Mouse (Mus musculus) Muller cell, postnatal 12 days (primary cell): ENCODE data around the gene Parn.

Experiments
- DNase-seq: peaks from one replicate; pipeline ENCODE4 v3.0.0-alpha.2; 2015; ENCODE audit errors: inconsistent ontology term

The Parn gene

GRCm38 (mm10) chr16:13556954-13557470, 111.0 kb downstream of the Parn start:
- DNase-seq: no peak

- no peak for DNase-seq
These were observed 111.5 kb downstream of the Parn start for GRCm38 (mm10) chr16:13556446-13556845.

DNA sequence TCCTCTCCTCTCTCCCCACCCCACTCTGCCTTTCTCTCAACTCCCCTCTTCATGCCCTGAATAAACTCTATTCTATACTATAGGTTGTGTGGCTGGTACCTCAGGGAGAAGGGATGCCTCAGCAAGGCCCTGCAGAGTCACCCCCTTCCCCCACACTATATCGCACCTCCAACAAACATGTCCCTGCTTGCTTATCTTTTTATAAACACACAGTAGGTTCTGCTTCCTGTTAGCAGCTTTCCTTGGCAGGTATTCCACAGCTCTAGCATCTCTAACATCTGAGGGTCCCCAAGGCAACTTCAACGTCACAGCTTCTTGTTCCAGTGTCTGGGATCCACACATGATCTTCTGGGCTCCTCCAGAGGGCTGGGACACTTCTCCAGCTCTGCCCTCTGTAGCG, 117.3 kb downstream of the Parn start:
- DNase-seq: no peak

DNA sequence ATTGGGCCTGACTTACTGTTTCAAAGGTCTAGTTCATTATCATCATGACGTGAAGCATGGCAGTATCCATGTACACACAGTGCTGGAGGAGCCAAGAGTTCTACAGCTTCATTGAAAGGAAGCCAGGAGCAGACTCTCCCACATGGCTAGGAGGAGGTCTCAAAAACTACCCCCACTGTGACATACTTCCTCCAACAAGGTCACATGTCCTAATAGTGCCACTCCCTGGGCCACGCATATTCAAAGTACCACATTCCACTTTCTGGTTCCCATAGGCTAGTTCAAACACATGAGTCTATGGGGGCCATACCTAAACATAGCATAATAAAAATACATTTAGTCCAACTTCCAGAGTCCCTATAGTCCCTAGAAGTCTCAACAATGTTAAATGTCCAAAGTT, 118.0 kb downstream of the Parn start:
- DNase-seq: no peak

DNA sequence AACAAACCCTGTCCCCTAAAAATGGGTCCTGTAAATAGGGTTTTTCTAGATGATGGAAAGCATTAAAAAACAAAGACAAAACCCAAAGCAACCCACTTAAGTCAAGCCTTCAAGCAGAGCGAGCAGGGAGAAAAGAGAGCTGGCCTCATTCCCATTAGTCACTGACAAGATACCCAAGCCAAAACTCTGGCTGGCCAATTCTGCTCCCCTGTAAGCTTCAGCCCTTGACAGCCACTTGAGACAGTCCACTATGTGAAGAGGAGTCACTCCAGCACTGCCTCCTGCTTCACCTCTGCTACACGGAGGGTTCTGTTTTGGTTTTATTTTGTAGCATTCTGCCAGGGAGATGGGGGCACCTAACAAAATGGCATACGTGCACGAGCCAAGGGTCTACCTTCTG, 126.2 kb downstream of the Parn start:
- peak; percentile 17 for DNase-seq

DNA sequence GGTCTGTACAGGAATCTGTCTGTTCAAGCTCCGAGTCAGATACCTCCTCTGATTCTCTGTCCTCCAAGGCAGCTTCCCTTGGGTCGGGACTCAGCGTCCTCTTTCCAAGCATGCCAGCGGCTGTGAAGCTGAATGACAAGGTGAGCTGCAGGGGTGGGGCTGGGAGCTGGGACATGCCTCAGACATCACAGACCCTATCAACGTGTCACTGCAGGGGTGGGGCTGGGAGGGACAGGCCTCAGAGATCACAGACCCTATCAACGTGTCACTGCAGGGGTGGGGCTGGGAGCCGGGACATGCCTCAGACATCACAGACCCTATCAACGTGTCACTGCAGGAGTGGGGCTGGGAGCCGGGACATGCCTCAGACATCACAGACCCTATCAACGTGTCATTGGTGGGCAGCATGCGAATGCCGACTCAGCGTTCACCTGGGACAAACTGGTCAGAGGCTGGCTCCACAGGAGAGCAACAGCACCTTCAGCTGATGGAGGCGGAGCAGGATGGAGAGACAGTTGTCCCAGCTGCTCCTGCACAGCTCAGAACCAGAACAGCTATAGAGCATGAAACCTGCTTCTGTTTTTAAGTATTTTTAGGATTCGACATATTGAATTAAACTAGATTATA, 126.7 kb downstream of the Parn start:
- DNase-seq: no peak

DNA sequence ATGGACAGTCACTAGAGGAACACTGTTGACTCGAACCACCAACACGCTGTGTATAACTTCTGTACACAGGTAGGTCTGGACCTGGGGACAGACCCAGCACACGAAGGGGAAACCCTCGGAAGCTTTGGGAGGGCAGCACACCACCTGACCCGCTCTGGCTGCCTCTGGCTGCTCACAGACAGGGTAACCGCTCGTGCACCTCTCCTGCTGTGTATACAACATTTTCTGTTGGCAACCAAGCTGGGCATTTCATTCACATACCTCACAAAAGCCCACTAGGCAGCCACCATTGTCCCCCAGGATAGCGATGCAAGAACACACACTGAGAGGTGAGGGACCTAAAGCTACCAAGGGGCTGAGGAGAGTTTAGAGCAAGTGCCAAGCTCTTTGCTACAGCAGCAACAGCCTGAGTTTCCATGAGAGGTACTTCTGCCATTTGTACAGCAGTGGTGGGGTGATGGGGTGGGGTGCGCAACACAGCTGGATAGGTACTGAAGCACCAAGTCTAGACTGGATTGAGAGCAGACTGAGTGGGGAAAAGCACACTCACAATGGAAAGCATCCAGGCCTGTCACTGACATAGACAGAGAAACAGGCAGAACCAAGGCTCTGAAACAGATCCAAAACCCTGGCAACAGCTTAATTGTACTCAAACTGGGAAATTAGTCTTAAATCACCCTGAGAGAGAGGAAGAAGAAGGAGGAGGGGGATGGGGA, 128.9 kb downstream of the Parn start:
- peak; percentile 5 for DNase-seq

GRCm38 (mm10) chr16:13538213-13538932, 129.6 kb downstream of the Parn start:
- peak; percentile 9 for DNase-seq

GRCm38 (mm10) chr16:13536404-13536803, 131.6 kb downstream of the Parn start:
- no peak for DNase-seq

GRCm38 (mm10) chr16:13535856-13536255, 132.1 kb downstream of the Parn start:
- no peak for DNase-seq

GRCm38 (mm10) chr16:13532840-13533239, 135.1 kb downstream of the Parn start:
- no peak for DNase-seq

DNA sequence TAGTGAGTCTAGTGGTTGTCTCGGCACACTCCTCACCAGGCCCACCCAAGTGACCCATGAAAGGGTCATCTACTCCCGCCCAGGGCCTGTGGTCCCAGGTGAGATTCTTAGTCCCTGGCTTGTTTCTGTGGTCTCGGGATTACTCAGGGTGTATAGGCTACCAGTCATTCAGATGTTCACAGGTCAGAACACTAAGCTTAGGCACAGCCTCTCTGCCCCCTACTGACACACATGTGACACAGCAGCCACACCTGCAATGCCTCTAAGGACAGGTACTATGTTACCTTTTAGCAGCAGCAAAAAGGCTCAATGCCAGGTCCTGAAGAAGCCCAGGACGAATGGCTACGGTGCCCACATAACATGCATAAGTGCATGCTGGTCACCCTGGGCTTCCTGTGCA, 136.7 kb downstream of the Parn start:
- no peak for DNase-seq

- DNase-seq: no peak
These were observed 146.6 kb downstream of the Parn start for GRCm38 (mm10) chr16:13521359-13521758.

DNA sequence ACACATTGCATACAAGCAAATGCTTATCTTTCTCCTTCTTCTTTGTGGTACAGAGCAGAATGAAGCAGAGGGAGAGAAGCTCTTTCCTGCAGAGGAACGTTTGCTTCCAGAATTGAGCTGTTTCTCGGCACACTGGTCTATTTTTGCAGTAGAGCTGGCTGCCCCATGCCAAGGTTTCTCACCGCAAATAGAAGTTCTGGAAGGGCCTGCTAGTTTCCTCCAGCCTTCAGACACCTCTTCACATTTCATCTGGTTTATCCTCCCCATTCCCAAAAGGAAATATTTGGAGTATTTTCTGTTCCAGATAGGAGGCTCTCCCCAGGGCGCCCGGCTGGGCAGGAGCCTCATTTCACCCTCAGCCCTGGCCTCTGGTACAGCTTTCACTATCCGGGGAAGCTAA, 147.7 kb downstream of the Parn start:
- DNase-seq: no peak

DNA sequence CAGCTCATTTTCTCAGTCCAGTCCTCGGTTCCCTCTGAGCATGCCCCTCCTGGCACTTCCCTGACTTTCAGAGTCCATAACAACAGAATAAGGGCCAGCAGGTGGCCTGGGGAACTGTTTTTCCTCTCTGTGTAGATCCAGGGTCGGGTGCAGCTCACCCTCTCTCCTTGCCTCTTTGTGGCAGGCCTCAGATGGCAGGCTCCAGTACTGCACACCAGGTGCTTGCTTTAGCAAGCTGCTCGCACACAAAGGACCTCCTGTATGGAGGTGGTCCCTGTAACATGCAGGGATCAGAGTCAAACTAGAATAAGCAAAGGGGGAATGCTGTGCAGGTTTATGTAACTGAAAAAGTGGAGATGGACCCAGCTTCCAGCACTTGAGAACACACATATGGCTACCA, 151.8 kb downstream of the Parn start:
- no peak for DNase-seq

- no peak for DNase-seq
These were observed 152.4 kb downstream of the Parn start for GRCm38 (mm10) chr16:13515524-13515923.

GRCm38 (mm10) chr16:13505055-13505454, 162.9 kb downstream of the Parn start:
- DNase-seq: peak; percentile 48

DNA sequence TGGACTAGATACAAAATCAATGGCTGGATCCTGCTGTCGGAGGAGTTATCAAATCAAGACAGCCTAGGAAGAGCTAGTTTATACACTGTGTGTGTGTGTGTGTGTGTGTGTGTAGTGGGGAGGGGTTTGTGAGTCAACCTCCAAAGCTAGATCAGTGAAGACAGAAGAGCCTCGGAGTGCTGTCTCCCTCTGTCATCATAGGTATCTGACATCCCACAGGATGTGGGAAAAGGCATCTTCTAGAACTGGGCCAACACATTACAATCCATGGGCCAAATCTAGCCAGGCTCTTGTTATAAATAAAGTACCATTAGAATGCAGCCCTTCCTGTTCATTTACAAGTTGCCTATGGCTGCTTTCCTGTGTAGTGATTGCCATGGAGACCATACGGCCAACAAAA, 163.5 kb downstream of the Parn start:
- no peak for DNase-seq

GRCm38 (mm10) chr16:13498923-13499322, 169.0 kb downstream of the Parn start:
- DNase-seq: no peak

DNA sequence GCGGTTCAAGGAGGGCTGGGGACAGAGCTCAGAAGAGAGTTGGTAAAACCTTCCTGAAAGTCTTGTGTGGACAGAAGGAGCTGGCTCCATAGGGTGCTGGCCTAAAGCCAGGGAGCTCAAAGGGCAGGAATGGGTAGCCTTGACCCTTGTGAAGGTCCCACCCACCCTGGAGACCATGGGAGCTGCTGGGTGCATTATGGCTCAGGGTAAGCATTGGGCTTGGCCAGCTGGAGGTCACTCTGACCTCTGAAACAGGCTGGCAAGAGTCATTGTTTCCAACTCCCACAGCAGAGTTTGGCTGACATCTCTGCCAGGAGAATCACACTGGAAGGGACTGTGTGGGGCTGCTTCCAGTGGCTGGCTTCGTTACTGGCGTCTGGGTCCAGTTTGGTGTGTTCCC, 174.0 kb downstream of the Parn start:
- DNase-seq: peak; percentile 14

DNA sequence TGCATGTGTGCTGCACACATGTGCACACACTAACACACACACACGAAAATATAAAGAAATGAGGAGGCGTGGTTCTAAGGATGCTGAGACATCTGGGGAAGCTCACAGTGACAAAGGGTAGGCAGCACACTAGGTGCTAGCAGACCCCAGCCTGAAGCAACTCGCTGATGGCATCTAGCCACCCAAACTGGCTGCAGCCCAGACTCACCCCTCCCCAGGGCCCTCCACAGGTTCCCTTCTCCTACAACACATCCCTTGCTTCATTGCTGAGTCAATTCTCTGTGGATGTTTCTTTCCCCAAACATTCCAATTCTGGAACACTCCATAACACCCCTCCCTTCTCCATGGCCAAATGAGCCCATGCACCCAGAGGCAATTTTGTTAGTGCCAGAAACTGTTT, 175.0 kb downstream of the Parn start:
- no peak for DNase-seq

GRCm38 (mm10) chr16:13491776-13492175, 176.2 kb downstream of the Parn start:
- no peak for DNase-seq
